Mouse (Mus musculus) lung, adult 2 months (tissue): Measurements from ENCODE around the gene Tll2. TPM values are rescaled to one million over a fixed set of nuclear protein-coding genes. Genes with fewer than 3 reads are reported as not detected.
A peak's percentile ranks its signal among the peaks of the same experiment; 100 is the strongest.

Experiments used
- DNase-seq: peaks from one replicate; pipeline ENCODE4 v3.0.0; 2022
- H3K4me1 ChIP-seq: fragments of 200-500 bp; 2 replicates; pipeline ENCODE4 v1.6.1; 2011; ENCODE audit warnings: low read length; ENCODE audit not compliant: control insufficient read depth, insufficient read depth
- H3K4me3 ChIP-seq: fragments of 200-500 bp; replicated peaks from 2 replicates; pipeline ENCODE3; 2011; ENCODE audit warnings: low read depth, mild to moderate bottlenecking, control low read depth, low read length; ENCODE audit errors: extremely low read depth
- CTCF ChIP-seq: fragments of 200-500 bp; IDR thresholded peaks from 2 replicates; pipeline ENCODE4 v1.5.1; 2011; ENCODE audit warnings: mild to moderate bottlenecking, low read length, control low read depth; ENCODE audit not compliant: insufficient read depth
- POLR2A ChIP-seq: fragments of 200-500 bp; IDR thresholded peaks from 2 replicates; pipeline ENCODE4 v1.6.1; 2011; ENCODE audit warnings: low read depth, mild to moderate bottlenecking, control low read depth, low read length, borderline replicate concordance; ENCODE audit errors: extremely low read depth
- WGBS: fragments of 180-500 bp; shearing (Covaris S2); methylation state at CpG from one replicate; pipeline ENCODE4 v1.1.7; 2018; 5-methylcytosine and 5-hydroxymethylcytosine counted together
- polyA plus RNA-seq: library from polyadenylated mRNA; depleted of rRNA; stranded (reverse); fragments of >200 nt; gene quantifications from 2 replicates; pipeline ENCODE4 v1.2.3, GENCODE M21; 2012

Gene Tll2
- polyA plus RNA-seq, 1 experiment: 0.21 TPM

GRCm38 (mm10) chr19:41206041-41206810, 409 bp downstream of the Tll2 start:
- Histone ChIP-seq H3K4me3 (peak overlapping the region; percentile 19), H3K4me1 (peaks cover 7% of the 10 kb centered on the region)
- DNase-seq: no peak
- TF ChIP-seq POLR2A (no peak), CTCF (no peak)
- 2% methylated on average over 46 of the region's 46 CpGs for WGBS

- no peak overlapping the region for H3K4me3 ChIP-seq
- H3K4me1 ChIP-seq: peaks cover 7% of the 10 kb centered on the region
- TF ChIP-seq CTCF (no peak), POLR2A (no peak)
- no peak for DNase-seq
- 68% methylated on average over 11 of the region's 11 CpGs for WGBS
Measured at GRCm38 (mm10) chr19:41204159-41205081, 2.2 kb downstream of the Tll2 start.

- TF ChIP-seq CTCF (no peak), POLR2A (no peak)
- no peak overlapping the region for H3K4me3 ChIP-seq
- no peak for DNase-seq
- WGBS: 73% methylated on average over 12 of the region's 12 CpGs
- H3K4me1 ChIP-seq: no peaks in the 10 kb centered on the region
Measured at GRCm38 (mm10) chr19:41197606-41198005, 9.0 kb downstream of the Tll2 start.

- Histone ChIP-seq H3K4me1 (no peaks in the 10 kb centered on the region), H3K4me3 (no peak overlapping the region)
- WGBS: 72% methylated on average over 1 of the region's 1 CpGs
- DNase-seq: no peak
- no peak for TF ChIP-seq POLR2A
- TF ChIP-seq CTCF: no peak
Measured at GRCm38 (mm10) chr19:41193379-41193778, 13.3 kb downstream of the Tll2 start.

- no peak for TF ChIP-seq CTCF
- no peak for TF ChIP-seq POLR2A
- Histone ChIP-seq H3K4me3 (no peak overlapping the region), H3K4me1 (no peaks in the 10 kb centered on the region)
- DNase-seq: no peak
- WGBS: 83% methylated on average over 4 of the region's 4 CpGs
Measured at GRCm38 (mm10) chr19:41192953-41193352, 13.7 kb downstream of the Tll2 start.

- Histone ChIP-seq H3K4me1 (no peaks in the 10 kb centered on the region), H3K4me3 (no peak overlapping the region)
- DNase-seq: no peak
- TF ChIP-seq CTCF (no peak), POLR2A (no peak)
- WGBS: 86% methylated on average over 9 of the region's 9 CpGs
Measured at GRCm38 (mm10) chr19:41191724-41192123, 14.9 kb downstream of the Tll2 start.

- DNase-seq: no peak
- no peaks in the 10 kb centered on the region for H3K4me1 ChIP-seq
- TF ChIP-seq POLR2A (no peak), CTCF (no peak)
- 69% methylated on average over 6 of the region's 6 CpGs for WGBS
- no peak overlapping the region for H3K4me3 ChIP-seq
Measured at GRCm38 (mm10) chr19:41190876-41191434, 15.7 kb downstream of the Tll2 start.

GRCm38 (mm10) chr19:41177331-41177730, 29.3 kb downstream of the Tll2 start:
- no peak for DNase-seq
- Histone ChIP-seq H3K4me3 (no peak overlapping the region), H3K4me1 (no peaks in the 10 kb centered on the region)
- TF ChIP-seq POLR2A: no peak
- no peak for TF ChIP-seq CTCF
- 45% methylated on average over 6 of the region's 6 CpGs for WGBS

GRCm38 (mm10) chr19:41176881-41177280, 29.8 kb downstream of the Tll2 start:
- Histone ChIP-seq H3K4me1 (no peaks in the 10 kb centered on the region), H3K4me3 (no peak overlapping the region)
- TF ChIP-seq POLR2A (no peak), CTCF (no peak)
- no peak for DNase-seq
- WGBS: 54% methylated on average over 2 of the region's 2 CpGs
